Mouse (Mus musculus) adrenal gland, postnatal 25 days (tissue): ENCODE measurements around the gene Rnf166. TPM values are rescaled to one million over a fixed set of nuclear protein-coding genes. Genes with fewer than 3 reads are reported as not detected.

Experiments
- DNase-seq: peaks from one replicate; pipeline ENCODE4 v3.0.0; 2021; ENCODE audit warnings: mixed read lengths
- long read RNA-seq: library from polyadenylated mRNA; stranded (forward); transcript quantifications from one replicate; pipeline ENCODE4 v2.0.0, GENCODE M21; 2021
- total RNA-seq: library from RNA; stranded (reverse); gene quantifications from 2 replicates; pipeline ENCODE4 v1.2.3, GENCODE M21; 2021

Rnf166 gene
- total RNA-seq = 65.3 and 66.5 TPM in 2 replicates
- long read RNA-seq, transcript Rnf166-201 (6 exons, 1,783 nt) = major isoform, 54 of 68 reads
- long read RNA-seq, partial matches to known transcripts = 7 of 68 reads
- long read RNA-seq, other reads (novel, unspliced or antisense) = 6 of 68 reads

GRCm38 (mm10) chr8:122475580-122476320, at the start of gene Rnf166, which contains the start of gene Ctu2:
Rnf166 (minus strand) TSS chr8:122476064.
Ctu2 (plus strand) TSS chr8:122476143.
- peak; percentile 95 for DNase-seq

DNA sequence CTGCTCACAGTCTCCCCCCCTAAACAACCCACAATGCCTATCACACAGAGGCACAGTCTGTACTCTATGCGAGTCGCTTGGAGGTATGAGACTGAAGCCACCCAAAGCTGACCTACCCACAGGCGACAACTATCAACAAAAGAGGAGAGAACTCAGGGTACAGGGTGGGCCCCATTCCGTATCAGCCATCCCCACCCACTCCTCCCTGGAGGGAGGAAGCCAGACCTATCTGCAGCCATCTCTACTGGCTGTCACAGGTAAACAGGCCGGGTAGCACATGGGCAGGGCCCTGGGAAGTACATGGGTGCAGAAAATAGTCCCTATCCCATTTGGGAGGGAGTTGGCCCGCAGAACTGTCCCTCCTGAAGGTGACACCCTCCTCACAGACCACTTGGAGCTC, 49.1 kb upstream of the Rnf166 start:
- no peak for DNase-seq

GRCm38 (mm10) chr8:122524506-122524905, 48.6 kb upstream of the Rnf166 start:
- DNase-seq = no peak

GRCm38 (mm10) chr8:122523652-122524360, 47.9 kb upstream of the Rnf166 start:
- no peak for DNase-seq

GRCm38 (mm10) chr8:122522796-122523651, 47.2 kb upstream of the Rnf166 start:
- DNase-seq = no peak

- DNase-seq = no peak
These were observed 44.7 kb upstream of the Rnf166 start for GRCm38 (mm10) chr8:122520611-122521010.

- no peak for DNase-seq
These were observed 41.8 kb upstream of the Rnf166 start for GRCm38 (mm10) chr8:122517541-122518190.

GRCm38 (mm10) chr8:122515699-122516098, 39.8 kb upstream of the Rnf166 start:
- DNase-seq = no peak

GRCm38 (mm10) chr8:122512392-122512791, 36.5 kb upstream of the Rnf166 start:
- no peak for DNase-seq

DNA sequence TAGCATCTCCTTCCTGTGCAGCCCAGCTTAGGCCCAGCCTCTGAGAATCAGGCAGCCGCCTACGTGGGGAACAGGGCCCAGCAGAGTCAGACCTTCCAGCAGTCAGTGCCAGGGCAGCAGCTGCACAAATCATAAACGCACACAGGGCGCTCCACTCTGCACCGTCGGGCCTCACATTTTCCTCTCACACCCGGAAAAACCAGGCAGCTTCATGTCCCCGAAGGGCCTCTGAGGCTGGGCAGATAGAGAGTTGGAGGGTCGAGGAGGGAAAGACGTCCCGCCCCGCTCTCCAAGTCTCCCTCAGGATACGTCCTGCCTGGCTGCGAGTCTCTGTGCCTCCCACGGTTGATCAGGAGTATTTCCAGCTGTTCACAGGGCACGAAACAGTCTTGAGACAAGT, 35.7 kb upstream of the Rnf166 start:
- DNase-seq = no peak

GRCm38 (mm10) chr8:122500856-122501255, 25.0 kb upstream of the Rnf166 start:
- DNase-seq = peak; percentile 78

GRCm38 (mm10) chr8:122497912-122498311, 22.0 kb upstream of the Rnf166 start:
- no peak for DNase-seq

DNA sequence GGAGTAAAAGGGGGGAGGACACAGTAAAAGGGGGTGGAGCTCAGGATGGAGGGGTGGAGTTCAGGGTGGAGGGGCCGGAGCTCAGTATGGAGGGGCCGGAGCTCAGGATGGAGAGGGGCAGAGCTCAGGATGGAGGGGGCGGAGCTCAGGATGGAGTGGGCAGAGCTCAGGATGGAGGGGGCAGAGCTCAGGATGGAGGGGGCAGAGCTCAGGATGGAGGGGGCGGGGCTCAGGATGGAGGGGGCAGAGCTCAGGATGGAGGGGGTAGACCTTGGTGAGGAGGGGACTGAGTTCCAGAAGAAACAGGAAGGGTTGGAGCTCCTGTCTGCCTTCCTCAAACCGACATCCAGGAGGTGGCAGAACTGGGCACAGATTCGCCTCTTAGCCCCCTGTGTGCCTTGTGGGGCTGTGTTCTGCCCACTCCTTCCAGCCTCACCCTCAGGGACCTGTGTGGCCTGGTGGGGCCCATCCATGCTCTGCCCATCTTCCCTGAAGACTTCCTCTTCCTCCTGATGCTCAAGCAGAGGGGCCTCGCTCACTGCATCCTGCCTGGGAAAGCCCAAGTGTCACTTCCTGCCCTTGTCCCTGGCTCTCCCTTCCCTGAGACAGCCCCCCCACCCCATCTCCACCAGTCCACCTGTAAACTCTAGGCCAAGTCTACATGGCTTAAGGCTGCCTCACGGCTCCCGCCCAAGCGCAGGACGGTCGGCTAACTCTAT, 21.3 kb upstream of the Rnf166 start:
- DNase-seq = no peak

GRCm38 (mm10) chr8:122488387-122488786, 12.5 kb upstream of the Rnf166 start:
- no peak for DNase-seq

DNA sequence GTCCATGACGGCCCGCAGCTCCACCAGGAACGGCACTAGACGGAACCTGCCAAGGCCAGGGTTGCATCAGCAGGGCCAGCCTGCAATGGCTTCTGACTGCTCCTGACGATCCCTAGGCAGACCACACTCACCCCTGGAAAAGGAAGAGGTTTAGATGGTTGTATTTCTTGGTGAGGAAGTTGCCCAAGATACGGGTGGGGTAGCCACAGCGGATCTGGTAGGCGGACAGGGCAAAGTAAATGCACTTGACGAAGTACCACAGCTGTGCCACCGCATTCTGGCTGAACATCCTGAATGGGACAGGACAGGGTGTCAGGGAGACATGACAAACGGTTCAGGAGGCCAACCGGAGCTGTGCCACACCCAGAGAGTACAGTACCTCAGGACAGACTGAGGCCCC, 9.0 kb upstream of the Rnf166 start:
- no peak for DNase-seq

DNA sequence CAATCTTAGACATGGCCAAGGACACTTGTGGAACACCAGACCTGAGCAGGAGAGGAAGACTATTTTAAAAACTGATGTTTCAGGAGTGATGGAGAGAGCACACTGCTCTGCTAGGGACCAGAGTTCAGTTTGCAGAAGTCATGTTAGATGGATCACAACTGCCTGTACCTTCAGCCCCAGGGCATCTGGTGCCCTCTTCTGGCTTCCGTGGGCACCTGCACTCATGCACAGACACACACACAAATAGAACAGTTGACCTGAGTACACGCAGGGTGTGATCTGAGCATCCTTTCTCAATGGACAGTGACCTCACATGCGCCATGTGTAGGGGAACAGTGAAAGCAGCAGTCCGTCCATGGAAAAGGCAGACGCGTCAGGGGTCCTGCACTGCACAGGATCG, 8.0 kb upstream of the Rnf166 start:
- no peak for DNase-seq

GRCm38 (mm10) chr8:122482448-122482847, 6.6 kb upstream of the Rnf166 start:
- DNase-seq = no peak

- DNase-seq = peak; percentile 59
These were observed 808 bp downstream of the Rnf166 start for GRCm38 (mm10) chr8:122474951-122475560.

- no peak for DNase-seq
These were observed 1.9 kb downstream of the Rnf166 start for GRCm38 (mm10) chr8:122473911-122474421.

DNA sequence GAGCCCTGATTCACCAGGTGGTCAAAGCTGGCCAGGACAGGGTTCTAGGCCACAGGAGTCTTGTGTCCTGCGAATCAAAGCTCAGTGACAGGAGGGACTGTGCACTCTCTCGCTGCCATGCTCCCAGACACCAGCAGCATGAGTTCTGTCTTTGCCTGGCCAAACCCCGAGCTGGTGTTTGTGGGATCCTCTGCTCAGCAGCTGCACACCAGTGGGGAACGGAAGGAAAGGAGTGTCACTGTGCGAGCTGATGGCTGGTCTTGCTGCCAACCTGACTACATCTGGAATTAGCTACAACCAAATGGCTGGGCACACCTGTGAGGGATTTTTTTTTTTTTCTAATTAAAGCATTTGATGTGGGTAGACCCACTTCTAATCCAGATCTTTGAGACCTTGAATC, 5.2 kb downstream of the Rnf166 start:
- DNase-seq = no peak

GRCm38 (mm10) chr8:122469965-122470364, 5.9 kb downstream of the Rnf166 start:
- DNase-seq = no peak
